Mouse (Mus musculus) stomach, embryonic 16.5 days (tissue): ENCODE data around the gene Mboat1. TPM values are rescaled to one million over a fixed set of nuclear protein-coding genes. Genes with fewer than 3 reads are reported as not detected.
A peak's percentile ranks its signal among the peaks of the same experiment; 100 is the strongest.

Experiments
- ATAC-seq: fragments of 200-750 bp; cut with Nextera tagmentation; 2 replicates; pipeline ENCODE4 v1.8.0; 2017; ENCODE audit warnings: moderate number of reproducible peaks, moderate TSS enrichment; ENCODE audit not compliant: insufficient read depth, low FRiP score
- H3K27ac ChIP-seq: fragments of 300-500 bp; sonication (generic); 2 replicates; pipeline ENCODE4 v1.5.1; 2014; ENCODE audit warnings: low read length
- H3K27me3 ChIP-seq: fragments of 300-500 bp; sonication (generic); 2 replicates; pipeline ENCODE4 v1.6.1; 2014; ENCODE audit warnings: low read length, control low read depth, mixed read lengths; ENCODE audit not compliant: control insufficient read depth, insufficient read depth
- H3K36me3 ChIP-seq: fragments of 300-500 bp; sonication (generic); 2 replicates; pipeline ENCODE4 v1.6.1; 2014; ENCODE audit warnings: low read length; ENCODE audit not compliant: control insufficient read depth, insufficient read depth
- H3K4me1 ChIP-seq: fragments of 300-500 bp; sonication (generic); 2 replicates; pipeline ENCODE4 v1.6.1; 2014; ENCODE audit warnings: low read length, control low read depth, mixed read lengths; ENCODE audit not compliant: control insufficient read depth, insufficient read depth
- H3K4me2 ChIP-seq: fragments of 300-500 bp; sonication (generic); 2 replicates; pipeline ENCODE4 v1.6.1; 2014; ENCODE audit warnings: low read depth, low read length, mixed read lengths
- H3K4me3 ChIP-seq: fragments of 300-500 bp; sonication (generic); replicated peaks from 2 replicates; pipeline ENCODE4 v1.5.1; 2014; ENCODE audit warnings: mild to moderate bottlenecking, low read length
- H3K9ac ChIP-seq: fragments of 300-500 bp; sonication (generic); 2 replicates; pipeline ENCODE4 v1.6.1; 2014; ENCODE audit warnings: low read length
- H3K9me3 ChIP-seq: fragments of 300-500 bp; sonication (generic); replicated peaks from 2 replicates; pipeline ENCODE4 v1.6.1; 2016; ENCODE audit warnings: low read length, control low read depth; ENCODE audit not compliant: control insufficient read depth
- WGBS: fragments of 180-500 bp; shearing (Covaris S2); extraction: QIAGEN DNeasy Blood & Tissue Kit; methylation state at CpG from one replicate; pipeline ENCODE4 v1.1.7; 2014; 5-methylcytosine and 5-hydroxymethylcytosine counted together
- polyA plus RNA-seq: library from polyadenylated mRNA; unstranded; fragments of >200 nt; fragmentation: Nextera tagmentation; extraction: Ambion mirVana; gene quantifications from 2 replicates; pipeline ENCODE4 v1.2.1, GENCODE M21; 2015

The Mboat1 gene
- polyA plus RNA-seq, 1 experiment from 2014 or later = 68.9 TPM

DNA sequence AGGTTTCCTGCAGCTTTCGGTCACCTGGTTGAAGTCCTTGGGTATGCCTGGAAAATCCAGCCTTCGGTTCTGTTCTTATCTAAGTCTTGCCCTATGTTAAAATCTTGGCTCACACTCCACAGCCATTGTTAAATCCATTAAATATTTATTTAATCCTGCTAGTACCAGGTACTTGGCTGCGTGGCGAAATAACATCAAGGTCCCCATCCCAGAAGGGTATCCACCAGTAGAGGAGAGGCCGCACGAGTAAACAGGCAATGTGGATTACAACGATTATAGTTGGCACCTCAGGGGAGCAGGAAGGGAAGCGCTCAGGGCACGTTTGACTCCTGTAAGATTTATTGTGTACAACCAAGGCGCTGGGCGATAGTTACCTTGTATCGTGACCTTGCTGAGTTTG, 4.4 kb downstream of the Mboat1 start:
- Histone ChIP-seq H3K27me3 (no peaks in the 10 kb centered on the region), H3K9me3 (no peaks in the 10 kb centered on the region), H3K36me3 (no peaks in the 10 kb centered on the region), H3K9ac (no peak overlapping the region), H3K4me2 (no peak overlapping the region), H3K27ac (no peak overlapping the region), H3K4me1 (peaks cover 5% of the 10 kb centered on the region; the same call in 1 of the 2 replicates), H3K4me3 (no peak overlapping the region)
- 75% methylated on average over 12 of the region's 12 CpGs for WGBS
- ATAC-seq = no peak

DNA sequence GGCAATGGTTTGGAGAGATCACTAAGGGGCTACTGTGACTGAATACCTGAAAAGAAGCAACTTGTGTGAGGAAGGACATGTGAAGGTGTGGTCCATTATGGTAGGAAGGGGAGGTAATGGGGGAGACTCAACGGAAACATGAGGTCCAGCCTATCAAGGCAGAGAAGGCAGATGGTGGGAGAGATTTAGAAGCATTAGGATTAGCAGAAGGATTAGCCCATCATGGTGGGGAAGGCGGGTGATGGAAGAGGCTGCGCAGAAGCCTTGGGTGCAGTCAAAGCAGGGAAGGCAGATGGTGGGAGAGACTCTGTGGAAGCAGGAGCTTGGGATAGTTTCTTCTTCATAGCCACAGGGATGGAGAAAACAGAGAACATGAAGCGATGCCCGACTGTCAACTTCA, 5.7 kb downstream of the Mboat1 start:
- Histone ChIP-seq H3K27ac (no peak overlapping the region), H3K4me1 (peaks cover 5% of the 10 kb centered on the region; the same call in 1 of the 2 replicates), H3K4me3 (no peak overlapping the region), H3K4me2 (no peak overlapping the region), H3K27me3 (no peaks in the 10 kb centered on the region), H3K36me3 (no peaks in the 10 kb centered on the region), H3K9ac (no peak overlapping the region), H3K9me3 (no peaks in the 10 kb centered on the region)
- WGBS = 92% methylated on average over 5 of the region's 5 CpGs
- ATAC-seq = no peak

DNA sequence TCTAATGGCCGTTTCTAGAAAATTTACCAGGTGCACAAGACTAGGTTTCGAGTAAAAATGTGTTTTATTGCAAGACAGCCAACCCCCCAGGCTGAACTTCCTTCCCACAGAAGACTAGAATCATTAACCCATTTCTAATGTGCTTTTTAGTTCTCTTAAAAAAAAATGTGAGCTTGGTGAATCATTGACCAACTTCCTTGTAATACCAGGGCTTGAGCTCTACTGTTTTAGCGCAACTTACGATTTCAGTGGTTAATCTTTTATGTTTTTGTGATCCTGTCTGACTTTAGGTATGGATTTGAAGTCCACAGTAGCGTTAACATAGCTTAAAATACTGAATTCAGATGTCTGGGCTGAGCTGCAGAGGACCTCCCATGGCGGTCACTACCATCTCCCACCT, 10.2 kb downstream of the Mboat1 start:
- Histone ChIP-seq H3K9ac (no peak overlapping the region), H3K27me3 (no peaks in the 10 kb centered on the region), H3K4me1 (no peaks in the 10 kb centered on the region), H3K27ac (peak overlapping the region; percentile 48; the same call in 1 of the 2 replicates), H3K9me3 (no peaks in the 10 kb centered on the region), H3K4me2 (no peak overlapping the region), H3K4me3 (no peak overlapping the region), H3K36me3 (no peaks in the 10 kb centered on the region)
- no peak for ATAC-seq
- WGBS = 60% methylated on average over 6 of the region's 6 CpGs

- WGBS = 77% methylated on average over 4 of the region's 4 CpGs
- no peak overlapping the region for H3K27ac ChIP-seq
These were observed 18.0 kb downstream of the Mboat1 start for GRCm38 (mm10) chr13:30154264-30154663.

GRCm38 (mm10) chr13:30159626-30160025, 23.3 kb downstream of the Mboat1 start:
- 78% methylated on average over 4 of the region's 4 CpGs for WGBS
- Histone ChIP-seq H3K36me3 (0 out of 2 replicates have a peak, but pooled peaks cover 4% of the 10 kb centered on the region), H3K27ac (no peak overlapping the region), H3K4me3 (no peak overlapping the region), H3K9ac (no peak overlapping the region), H3K4me2 (no peak overlapping the region), H3K9me3 (no peaks in the 10 kb centered on the region), H3K27me3 (no peaks in the 10 kb centered on the region), H3K4me1 (no peaks in the 10 kb centered on the region)
- no peak for ATAC-seq

More at GRCm38 (mm10) chr13:30154264-30154663, 18.0 kb downstream of the Mboat1 start:
- Histone ChIP-seq H3K27me3 (no peaks in the 10 kb centered on the region), H3K4me1 (no peaks in the 10 kb centered on the region), H3K36me3 (no peaks in the 10 kb centered on the region), H3K4me2 (no peak overlapping the region), H3K9ac (no peak overlapping the region), H3K4me3 (no peak overlapping the region), H3K9me3 (no peaks in the 10 kb centered on the region)
- no peak for ATAC-seq

DNA sequence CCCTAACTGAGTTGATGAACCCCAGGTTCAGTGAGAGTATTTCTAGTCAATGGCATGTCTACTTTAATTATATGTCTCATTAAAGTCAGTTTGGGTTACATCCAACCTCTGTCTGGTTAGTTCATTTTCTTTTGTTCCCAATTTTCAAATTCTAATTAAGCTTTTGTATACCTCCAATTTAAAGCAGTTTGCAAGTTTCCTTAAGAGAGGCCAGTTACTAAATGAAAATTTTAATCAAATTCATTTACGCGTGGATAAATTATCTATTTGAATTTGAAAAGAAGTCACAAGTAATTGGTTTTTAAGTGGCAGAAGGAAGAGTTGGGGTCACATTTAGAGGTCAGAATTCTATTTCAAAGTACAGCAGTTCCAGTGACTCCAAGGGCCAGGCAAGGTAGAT, 27.2 kb downstream of the Mboat1 start:
- H3K27ac ChIP-seq = no peak overlapping the region
- H3K27me3 ChIP-seq = no peaks in the 10 kb centered on the region
- H3K9ac ChIP-seq = no peak overlapping the region
- H3K4me2 ChIP-seq = no peak overlapping the region
- no peak for ATAC-seq
- 98% methylated on average over 2 of the region's 2 CpGs for WGBS
- H3K36me3 ChIP-seq = 0 out of 2 replicates have a peak, but pooled peaks cover 4% of the 10 kb centered on the region
- no peak overlapping the region for H3K4me3 ChIP-seq
- no peaks in the 10 kb centered on the region for H3K9me3 ChIP-seq
- H3K4me1 ChIP-seq = no peaks in the 10 kb centered on the region

DNA sequence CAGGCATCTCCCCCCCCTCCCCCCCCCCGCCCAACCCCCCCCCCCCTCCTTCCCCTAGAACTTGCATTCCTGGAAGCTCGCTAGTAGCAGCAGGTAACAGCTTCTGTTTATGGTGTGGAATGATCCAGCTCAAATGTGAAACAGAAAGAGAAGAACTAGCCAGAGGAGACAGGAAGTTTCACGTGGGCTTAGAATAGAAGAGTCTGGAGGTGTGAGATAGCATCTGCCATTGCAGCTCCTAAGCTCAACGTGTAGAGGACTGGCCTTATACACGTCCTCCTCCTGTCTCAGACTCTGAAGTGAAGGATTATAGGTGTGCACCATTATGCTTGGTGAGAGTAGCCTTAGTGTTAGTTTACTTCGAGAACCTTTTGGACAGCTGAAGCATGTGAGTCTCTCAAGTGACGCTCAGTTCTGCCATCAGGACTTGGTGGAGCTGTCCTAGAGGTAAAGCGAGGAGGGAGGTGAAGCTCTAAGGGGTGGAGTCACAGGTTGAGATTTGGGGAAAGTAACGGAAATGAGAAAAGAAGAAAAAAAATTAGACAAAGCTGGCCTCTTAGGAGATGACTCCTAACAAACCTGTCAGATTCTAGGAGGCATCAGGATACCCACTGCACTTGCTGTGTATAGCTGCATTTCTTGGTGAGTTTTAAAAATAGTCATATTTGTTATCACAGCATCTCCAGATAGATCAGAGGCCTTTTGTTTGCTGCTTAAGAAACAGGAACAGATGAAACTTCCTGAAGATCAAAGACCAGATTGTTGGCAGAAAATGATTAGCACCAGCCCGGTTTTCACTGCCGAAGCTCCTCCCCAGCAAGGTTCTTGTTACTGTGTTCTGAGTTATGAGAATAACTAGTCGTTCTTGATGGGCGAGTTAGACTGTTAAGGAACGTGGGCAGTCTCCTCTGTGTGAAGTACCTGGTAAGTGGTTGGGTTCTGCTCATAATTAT, 30.1 kb downstream of the Mboat1 start:
- Histone ChIP-seq H3K9ac (no peak overlapping the region), H3K4me2 (no peak overlapping the region), H3K27me3 (no peaks in the 10 kb centered on the region), H3K4me1 (0 out of 2 replicates have a peak, but pooled peaks cover 3% of the 10 kb centered on the region), H3K4me3 (no peak overlapping the region), H3K9me3 (no peaks in the 10 kb centered on the region), H3K27ac (no peak overlapping the region), H3K36me3 (0 out of 2 replicates have a peak, but pooled peaks cover 4% of the 10 kb centered on the region)
- whole genome bisulfite sequencing = 69% methylated on average over 13 of the region's 14 CpGs
- ATAC-seq = no peak

DNA sequence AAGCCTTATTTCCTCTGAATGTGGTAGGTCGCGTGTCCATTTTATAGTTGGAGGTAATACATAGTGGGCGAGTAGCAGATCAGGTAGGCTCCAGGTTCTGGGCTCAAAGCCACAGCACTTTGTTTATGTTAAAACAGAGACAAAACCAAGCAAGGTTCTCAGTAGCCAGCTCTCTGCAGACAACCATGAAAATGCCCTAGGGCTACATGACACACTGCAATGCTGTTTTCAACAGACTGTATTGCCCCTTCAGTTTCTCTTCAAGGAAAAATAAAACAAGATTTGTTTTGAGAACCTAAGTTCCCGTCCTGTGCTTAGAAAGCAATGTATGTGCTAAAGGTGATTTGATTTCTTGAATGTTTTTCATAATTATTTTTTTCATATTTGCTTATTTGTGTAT, 31.2 kb downstream of the Mboat1 start:
- H3K27ac ChIP-seq = no peak overlapping the region
- WGBS = 78% methylated on average over 4 of the region's 4 CpGs
- no peaks in the 10 kb centered on the region for H3K9me3 ChIP-seq
- H3K4me1 ChIP-seq = 0 out of 2 replicates have a peak, but pooled peaks cover 3% of the 10 kb centered on the region
- no peaks in the 10 kb centered on the region for H3K27me3 ChIP-seq
- no peak overlapping the region for H3K4me2 ChIP-seq
- ATAC-seq = no peak
- 0 out of 2 replicates have a peak, but pooled peaks cover 3% of the 10 kb centered on the region for H3K36me3 ChIP-seq
- H3K9ac ChIP-seq = no peak overlapping the region
- no peak overlapping the region for H3K4me3 ChIP-seq

- Histone ChIP-seq H3K4me1 (0 out of 2 replicates have a peak, but pooled peaks cover 3% of the 10 kb centered on the region), H3K9me3 (no peaks in the 10 kb centered on the region), H3K36me3 (no peaks in the 10 kb centered on the region), H3K27ac (no peak overlapping the region), H3K27me3 (no peaks in the 10 kb centered on the region), H3K9ac (no peak overlapping the region), H3K4me2 (no peak overlapping the region), H3K4me3 (no peak overlapping the region)
- 78% methylated on average over 4 of the region's 4 CpGs for WGBS
- peak; percentile 53; the same call in 1 of the 2 replicates for ATAC-seq
These were observed 32.5 kb downstream of the Mboat1 start for GRCm38 (mm10) chr13:30168803-30169202.
